Mouse (Mus musculus) neural tube, embryonic 11.5 days (tissue): Measurements from ENCODE around the gene Olfr643. TPM values are rescaled to one million over a fixed set of nuclear protein-coding genes. Genes with fewer than 3 reads are reported as not detected.

Experiments used
- ATAC-seq: fragments of 200-750 bp; cut with Nextera tagmentation; 2 replicates; pipeline ENCODE4 v1.8.0; 2017; ENCODE audit warnings: moderate number of reproducible peaks, mild to moderate bottlenecking, moderate TSS enrichment, moderate library complexity; ENCODE audit not compliant: insufficient read depth, low FRiP score, low TSS enrichment
- DNase-seq: peaks from one replicate; pipeline ENCODE4 v3.0.0-alpha.2; 2015; ENCODE audit warnings: low spot score
- H3K27ac ChIP-seq: fragments of 300-500 bp; sonication (generic); 2 replicates; pipeline ENCODE4 v1.5.1; 2014; ENCODE audit warnings: low read depth, mild to moderate bottlenecking, low read length
- H3K27me3 ChIP-seq: fragments of 300-500 bp; sonication (generic); 2 replicates; pipeline ENCODE4 v1.6.1; 2014; ENCODE audit warnings: mild to moderate bottlenecking, low read length, mixed read lengths; ENCODE audit not compliant: control insufficient read depth, insufficient read depth
- H3K36me3 ChIP-seq: fragments of 300-500 bp; sonication (generic); 2 replicates; pipeline ENCODE4 v1.6.1; 2014; ENCODE audit warnings: mild to moderate bottlenecking, low read length, moderate library complexity, mixed read lengths; ENCODE audit not compliant: control insufficient read depth, insufficient read depth
- H3K4me1 ChIP-seq: fragments of 300-500 bp; sonication (generic); 2 replicates; pipeline ENCODE4 v1.6.1; 2014; ENCODE audit warnings: low read length, mixed read lengths; ENCODE audit not compliant: control insufficient read depth, insufficient read depth
- H3K4me2 ChIP-seq: fragments of 300-500 bp; sonication (generic); 2 replicates; pipeline ENCODE4 v1.6.1; 2014; ENCODE audit warnings: low read depth, mild to moderate bottlenecking, moderate library complexity
- H3K4me3 ChIP-seq: fragments of 300-500 bp; sonication (generic); 2 replicates; pipeline ENCODE4 v1.5.1; 2014; ENCODE audit warnings: low read depth, low read length
- H3K9ac ChIP-seq: fragments of 300-500 bp; sonication (generic); 2 replicates; pipeline ENCODE4 v1.6.1; 2014; ENCODE audit warnings: mild to moderate bottlenecking, low read length
- H3K9me3 ChIP-seq: fragments of 300-500 bp; sonication (generic); 2 replicates; pipeline ENCODE4 v1.6.1; 2016; ENCODE audit warnings: low read length; ENCODE audit not compliant: control insufficient read depth
- WGBS: fragments of 180-500 bp; shearing (Covaris S2); extraction: QIAGEN DNeasy Blood & Tissue Kit; methylation state at CpG from one replicate; pipeline ENCODE4 v1.1.7; 2014; 5-methylcytosine and 5-hydroxymethylcytosine counted together
- polyA plus RNA-seq: library from polyadenylated mRNA; unstranded; fragments of >200 nt; fragmentation: Nextera tagmentation; extraction: Ambion mirVana; gene quantifications from 2 replicates; pipeline ENCODE4 v1.2.1, GENCODE M21; 2014

The Olfr643 gene
- polyA plus RNA-seq, 1 experiment from 2014 or later, result not detected

- H3K36me3 ChIP-seq, result no peaks in the 10 kb centered on the region
- WGBS, result 80% methylated on average over 1 of the region's 1 CpGs
- H3K9ac ChIP-seq, result no peak within 1 kb of the TSS
- H3K27me3 ChIP-seq, result no peaks in the 10 kb centered on the region
- H3K9me3 ChIP-seq, result no peaks in the 10 kb centered on the region
- H3K4me3 ChIP-seq, result no peak within 1 kb of the TSS
- H3K4me1 ChIP-seq, result no peaks in the 10 kb centered on the region
- ATAC-seq (no peak), DNase-seq (no peak)
- H3K4me2 ChIP-seq, result no peak within 1 kb of the TSS
- no peak within 1 kb of the TSS for H3K27ac ChIP-seq
These were observed 102.1 kb downstream of the Olfr643 start, which contains the start of gene Olfr641 for GRCm38 (mm10) chr7:104035145-104035544. Gene Olfr641, plus strand, starts transcription at chr7:104035445.

GRCm38 (mm10) chr7:104026978-104027377 is 110.2 kb downstream of the Olfr643 start:
- H3K4me1 ChIP-seq, result no peaks in the 10 kb centered on the region
- H3K9me3 ChIP-seq, result no peaks in the 10 kb centered on the region
- no peaks in the 10 kb centered on the region for H3K36me3 ChIP-seq
- DNase-seq (no peak), ATAC-seq (no peak)
- H3K27me3 ChIP-seq, result no peaks in the 10 kb centered on the region
- no peak overlapping the region for H3K4me3 ChIP-seq
- no peak overlapping the region for H3K27ac ChIP-seq
- H3K9ac ChIP-seq, result no peak overlapping the region
- H3K4me2 ChIP-seq, result no peak overlapping the region
- WGBS, result 84% methylated on average over 3 of the region's 3 CpGs

GRCm38 (mm10) chr7:104025473-104025872 is 111.7 kb downstream of the Olfr643 start, which contains the start of gene Olfr640:
Gene Olfr640, minus strand, starts transcription at chr7:104025573.
- no peak for DNase-seq
- no peaks in the 10 kb centered on the region for H3K4me1 ChIP-seq
- WGBS, result 86% methylated on average over 6 of the region's 6 CpGs
- no peak for ATAC-seq
- H3K36me3 ChIP-seq, result no peaks in the 10 kb centered on the region
- H3K4me3 ChIP-seq, result no peak within 1 kb of the TSS
- H3K4me2 ChIP-seq, result no peak within 1 kb of the TSS
- no peaks in the 10 kb centered on the region for H3K27me3 ChIP-seq
- H3K27ac ChIP-seq, result no peak within 1 kb of the TSS
- H3K9ac ChIP-seq, result no peak within 1 kb of the TSS
- no peaks in the 10 kb centered on the region for H3K9me3 ChIP-seq

GRCm38 (mm10) chr7:104021651-104022050 is 115.6 kb downstream of the Olfr643 start:
- Histone ChIP-seq H3K4me3 (no peak overlapping the region), H3K4me1 (no peaks in the 10 kb centered on the region)
- WGBS, result 92% methylated on average over 6 of the region's 6 CpGs

GRCm38 (mm10) chr7:104018953-104019352 is 118.3 kb downstream of the Olfr643 start:
- H3K27me3 ChIP-seq, result no peaks in the 10 kb centered on the region
- H3K9ac ChIP-seq, result no peak overlapping the region
- no peaks in the 10 kb centered on the region for H3K36me3 ChIP-seq
- no peak overlapping the region for H3K4me3 ChIP-seq
- H3K9me3 ChIP-seq, result no peaks in the 10 kb centered on the region
- H3K4me1 ChIP-seq, result no peaks in the 10 kb centered on the region
- ATAC-seq (no peak), DNase-seq (no peak)
- WGBS, result 96% methylated on average over 1 of the region's 1 CpGs
- H3K4me2 ChIP-seq, result no peak overlapping the region
- no peak overlapping the region for H3K27ac ChIP-seq

More at GRCm38 (mm10) chr7:104021651-104022050, 115.6 kb downstream of the Olfr643 start:
- Histone ChIP-seq H3K4me2 (no peak overlapping the region), H3K9me3 (no peaks in the 10 kb centered on the region), H3K36me3 (no peaks in the 10 kb centered on the region), H3K27ac (no peak overlapping the region), H3K27me3 (no peaks in the 10 kb centered on the region), H3K9ac (no peak overlapping the region)
- DNase-seq (no peak), ATAC-seq (no peak)

GRCm38 (mm10) chr7:104017203-104017602 is 120.0 kb downstream of the Olfr643 start, which contains the start of gene Olfr639:
Gene Olfr639, minus strand, starts transcription at chr7:104017303.
- no peak within 1 kb of the TSS for H3K4me2 ChIP-seq
- no peaks in the 10 kb centered on the region for H3K36me3 ChIP-seq
- no peak within 1 kb of the TSS for H3K4me3 ChIP-seq
- H3K27me3 ChIP-seq, result no peaks in the 10 kb centered on the region
- H3K9ac ChIP-seq, result no peak within 1 kb of the TSS
- ATAC-seq (no peak), DNase-seq (no peak)
- no peaks in the 10 kb centered on the region for H3K4me1 ChIP-seq
- H3K27ac ChIP-seq, result no peak within 1 kb of the TSS
- H3K9me3 ChIP-seq, result no peaks in the 10 kb centered on the region

- H3K27ac ChIP-seq, result no peak overlapping the region
These were observed 138.1 kb downstream of the Olfr643 start for GRCm38 (mm10) chr7:103999124-103999523.

GRCm38 (mm10) chr7:103998446-103998845 is 138.8 kb downstream of the Olfr643 start, which contains the start of gene Olfr638:
Gene Olfr638, plus strand, starts transcription at chr7:103998746.
- Histone ChIP-seq H3K27ac (no peak within 1 kb of the TSS), H3K36me3 (no peaks in the 10 kb centered on the region), H3K9ac (no peak within 1 kb of the TSS), H3K4me1 (no peaks in the 10 kb centered on the region), H3K4me2 (no peak within 1 kb of the TSS), H3K27me3 (no peaks in the 10 kb centered on the region), H3K4me3 (no peak within 1 kb of the TSS), H3K9me3 (no peaks in the 10 kb centered on the region)
- no peak for DNase-seq
- no peak for ATAC-seq

More at GRCm38 (mm10) chr7:103999124-103999523, 138.1 kb downstream of the Olfr643 start:
- Histone ChIP-seq H3K27me3 (no peaks in the 10 kb centered on the region), H3K4me2 (no peak overlapping the region), H3K4me1 (no peaks in the 10 kb centered on the region), H3K9me3 (no peaks in the 10 kb centered on the region), H3K9ac (no peak overlapping the region), H3K4me3 (no peak overlapping the region), H3K36me3 (no peaks in the 10 kb centered on the region)
- no peak for DNase-seq
- ATAC-seq, result no peak

- no peak overlapping the region for H3K9ac ChIP-seq
- WGBS, result 69% methylated on average over 1 of the region's 1 CpGs
- H3K4me3 ChIP-seq, result no peak overlapping the region
- no peak overlapping the region for H3K27ac ChIP-seq
- DNase-seq (no peak), ATAC-seq (no peak)
- H3K27me3 ChIP-seq, result no peaks in the 10 kb centered on the region
- no peaks in the 10 kb centered on the region for H3K4me1 ChIP-seq
- H3K36me3 ChIP-seq, result no peaks in the 10 kb centered on the region
- H3K9me3 ChIP-seq, result no peaks in the 10 kb centered on the region
- H3K4me2 ChIP-seq, result no peak overlapping the region
These were observed 165.4 kb downstream of the Olfr643 start for GRCm38 (mm10) chr7:103971782-103972181.
